18 mouse cellular contexts compared by ENCODE assay signal in the genomic region with DNA sequence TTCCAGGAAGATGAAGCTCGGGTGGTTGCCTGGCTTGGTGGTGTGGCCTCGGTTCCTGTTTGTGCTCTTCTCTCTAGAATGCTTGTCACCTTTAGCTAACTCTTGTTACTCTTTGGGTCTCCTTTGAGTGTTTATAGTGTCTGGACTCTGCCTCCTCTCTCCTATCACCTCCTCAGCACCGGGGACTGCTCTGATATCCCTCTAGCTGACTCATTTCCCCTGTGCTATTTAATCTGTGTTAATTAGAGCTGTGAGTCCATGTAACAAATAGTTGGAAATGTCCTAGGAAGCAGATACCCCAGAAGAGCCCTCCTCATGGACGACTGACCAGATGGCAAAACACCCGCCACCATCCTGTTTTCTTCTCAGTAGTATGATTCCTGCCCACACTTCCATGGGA.
"Had no signal": no experiment of that assay in that cellular context is flagged by ENCODE, and none has a peak within 500 bp of the region (broad histone marks: within the 10 kb centered on the region; RNA-seq: fewer than 3 reads in every experiment).

No protein-coding gene starts in this region.

- H3K27ac ChIP-seq: left cerebral cortex, adult 2 months; liver, embryonic 13.5 days; midbrain, embryonic 15.5 days; neural tube, embryonic 12.5 days; neural tube, embryonic 15.5 days; stomach, postnatal 0 days had no signal

- H3K4me3 ChIP-seq: left cerebral cortex, adult 2 months; liver, embryonic 13.5 days; midbrain, embryonic 15.5 days; neural tube, embryonic 12.5 days; neural tube, embryonic 15.5 days had no signal

- DNase-seq: kidney, postnatal 36 days; layer of hippocampus, postnatal 36 days; liver, embryonic 13.5 days; lung, adult 2 months; lung, postnatal 14 days; lung, postnatal 4 days; right cerebral cortex, adult 18-20 months; right cerebral cortex, postnatal 14 days; right cerebral cortex, postnatal 4 days; thymus, adult 2 months; thymus, postnatal 14 days; thymus, postnatal 4 days had no signal

- H3K9me3 ChIP-seq: liver, embryonic 13.5 days; midbrain, embryonic 15.5 days; neural tube, embryonic 12.5 days; neural tube, embryonic 15.5 days had no signal

- ATAC-seq: midbrain, embryonic 15.5 days had no signal

- H3K36me3 ChIP-seq: midbrain, embryonic 15.5 days; neural tube, embryonic 12.5 days; neural tube, embryonic 15.5 days had no signal

- H3K27me3 ChIP-seq: liver, embryonic 13.5 days; midbrain, embryonic 15.5 days; neural tube, embryonic 12.5 days; neural tube, embryonic 15.5 days had no signal

- H3K4me2 ChIP-seq: liver, embryonic 13.5 days; midbrain, embryonic 11.5 days; midbrain, embryonic 15.5 days; neural tube, embryonic 12.5 days; neural tube, embryonic 15.5 days had no signal

- H3K4me1 ChIP-seq: liver, embryonic 13.5 days; midbrain, embryonic 15.5 days; neural tube, embryonic 12.5 days; neural tube, embryonic 15.5 days had no signal

- H3K9ac ChIP-seq: liver, embryonic 13.5 days; midbrain, embryonic 15.5 days; neural tube, embryonic 12.5 days; neural tube, embryonic 15.5 days had no signal
